Mouse (Mus musculus) hindbrain, embryonic 14.5 days (tissue): Measurements from ENCODE around the gene Klf13. TPM values are rescaled to one million over a fixed set of nuclear protein-coding genes. Genes with fewer than 3 reads are reported as not detected.

ENCODE experiments used
- ATAC-seq: fragments of 200-750 bp; cut with Nextera tagmentation; 2 replicates; pipeline ENCODE4 v1.8.0; 2017; ENCODE audit warnings: moderate number of reproducible peaks, mild to moderate bottlenecking, moderate TSS enrichment, moderate library complexity; ENCODE audit not compliant: low FRiP score
- DNase-seq: peaks from one replicate; pipeline ENCODE4 v3.0.0-alpha.2; 2015; ENCODE audit warnings: low spot score
- H3K27ac ChIP-seq: fragments of 300-500 bp; sonication (generic); 2 replicates; pipeline ENCODE4 v1.5.1; 2014; ENCODE audit warnings: mild to moderate bottlenecking, moderate library complexity
- H3K27me3 ChIP-seq: fragments of 300-500 bp; sonication (generic); 2 replicates; pipeline ENCODE4 v1.6.1; 2014; ENCODE audit warnings: mild to moderate bottlenecking, low read length, mixed read lengths; ENCODE audit not compliant: control insufficient read depth, insufficient read depth
- H3K36me3 ChIP-seq: fragments of 300-500 bp; sonication (generic); replicated peaks from 2 replicates; pipeline ENCODE4 v1.6.1; 2014; ENCODE audit not compliant: control insufficient read depth, insufficient read depth
- H3K4me1 ChIP-seq: fragments of 300-500 bp; sonication (generic); replicated peaks from 2 replicates; pipeline ENCODE4 v1.6.1; 2014; ENCODE audit warnings: antibody characterized with exemption, low read length, mixed read lengths; ENCODE audit not compliant: control insufficient read depth, insufficient read depth
- H3K4me2 ChIP-seq: fragments of 300-500 bp; sonication (generic); replicated peaks from 2 replicates; pipeline ENCODE4 v1.6.1; 2014; ENCODE audit warnings: mild to moderate bottlenecking, moderate library complexity
- H3K4me3 ChIP-seq: fragments of 300-500 bp; sonication (generic); replicated peaks from 2 replicates; pipeline ENCODE4 v1.5.1; 2014; ENCODE audit warnings: mild to moderate bottlenecking, low read length
- H3K9ac ChIP-seq: fragments of 300-500 bp; sonication (generic); 2 replicates; pipeline ENCODE4 v1.6.1; 2014
- H3K9me3 ChIP-seq: fragments of 300-500 bp; sonication (generic); 2 replicates; pipeline ENCODE4 v1.6.1; 2016; ENCODE audit warnings: low read length; ENCODE audit not compliant: control insufficient read depth
- WGBS: fragments of 180-500 bp; shearing (Covaris S2); extraction: QIAGEN DNeasy Blood & Tissue Kit; methylation state at CpG from one replicate; pipeline ENCODE4 v1.1.7; 2014; 5-methylcytosine and 5-hydroxymethylcytosine counted together
- polyA plus RNA-seq: library from polyadenylated mRNA; unstranded; fragments of >200 nt; fragmentation: Nextera tagmentation; extraction: Ambion mirVana; gene quantifications from 2 replicates; pipeline ENCODE4 v1.2.1, GENCODE M21; 2014

Gene Klf13
- polyA plus RNA-seq, 1 experiment from 2014 or later: 25.2 TPM

DNA sequence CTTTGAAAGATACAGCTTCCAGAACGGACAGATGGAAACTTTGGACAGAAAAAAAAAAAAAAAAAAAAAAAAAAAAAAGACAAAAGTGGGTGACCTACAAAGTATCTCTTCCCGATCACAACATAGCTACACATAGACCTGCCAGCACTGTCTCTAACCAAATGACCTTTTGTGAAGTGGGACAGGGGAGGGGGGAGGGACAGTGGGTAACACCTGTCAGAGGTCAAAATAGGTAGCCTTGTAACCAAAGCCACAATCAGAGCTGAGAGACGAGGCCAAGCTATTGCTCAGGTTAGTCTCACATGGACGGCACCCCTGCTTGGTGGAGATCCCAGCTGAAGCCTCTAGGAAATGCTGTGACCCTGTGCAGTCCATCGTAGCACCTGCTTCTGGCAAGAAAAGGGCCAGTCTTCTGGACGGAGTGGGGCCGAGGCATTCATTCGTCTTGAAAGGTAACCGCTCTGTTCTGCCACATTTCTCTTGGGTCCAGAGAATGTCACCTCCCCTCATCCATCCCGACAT, 51.1 kb downstream of the Klf13 start:
- WGBS: 89% methylated on average over 10 of the region's 10 CpGs
- ATAC-seq: no peak
- no peak overlapping the region for H3K4me3 ChIP-seq
- H3K27me3 ChIP-seq: no peaks in the 10 kb centered on the region
- H3K9ac ChIP-seq: no peak overlapping the region
- DNase-seq: no peak
- no peak overlapping the region for H3K27ac ChIP-seq
- no peak overlapping the region for H3K4me2 ChIP-seq
- no peaks in the 10 kb centered on the region; the same call in 1 of the 2 replicates for H3K4me1 ChIP-seq
- H3K9me3 ChIP-seq: no peaks in the 10 kb centered on the region
- peaks cover 26% of the 10 kb centered on the region for H3K36me3 ChIP-seq

DNA sequence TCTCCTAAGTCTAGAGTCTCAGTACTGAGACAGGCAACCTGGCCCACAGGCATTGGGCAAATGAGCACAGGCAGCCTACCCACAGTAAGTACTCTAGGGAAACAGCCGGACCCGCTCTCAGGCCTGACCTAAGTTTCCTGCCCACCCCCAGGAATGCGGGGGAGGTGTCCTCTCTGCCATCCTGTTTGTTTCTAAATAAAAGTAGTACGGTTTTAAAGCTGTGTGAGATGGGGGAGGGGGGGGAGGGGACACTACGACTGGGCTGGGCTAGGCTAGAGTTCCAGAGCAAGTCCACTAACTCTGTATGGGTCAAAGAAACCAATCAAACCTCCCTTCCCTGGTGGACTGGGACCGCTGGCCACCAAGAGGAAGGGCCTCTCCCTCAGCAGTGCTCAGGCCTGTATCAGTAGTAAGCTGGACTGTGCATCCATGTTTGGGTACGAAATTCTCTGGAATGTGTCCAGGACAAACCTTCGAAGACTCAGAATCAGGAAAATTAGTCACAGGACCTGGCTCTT, 51.6 kb downstream of the Klf13 start:
- Histone ChIP-seq H3K36me3 (peaks cover 26% of the 10 kb centered on the region), H3K4me2 (no peak overlapping the region), H3K9ac (no peak overlapping the region), H3K4me3 (no peak overlapping the region), H3K4me1 (no peaks in the 10 kb centered on the region; the same call in 1 of the 2 replicates), H3K27me3 (no peaks in the 10 kb centered on the region), H3K9me3 (no peaks in the 10 kb centered on the region), H3K27ac (no peak overlapping the region)
- 71% methylated on average over 8 of the region's 8 CpGs for whole genome bisulfite sequencing
- DNase-seq: no peak
- no peak for ATAC-seq

DNA sequence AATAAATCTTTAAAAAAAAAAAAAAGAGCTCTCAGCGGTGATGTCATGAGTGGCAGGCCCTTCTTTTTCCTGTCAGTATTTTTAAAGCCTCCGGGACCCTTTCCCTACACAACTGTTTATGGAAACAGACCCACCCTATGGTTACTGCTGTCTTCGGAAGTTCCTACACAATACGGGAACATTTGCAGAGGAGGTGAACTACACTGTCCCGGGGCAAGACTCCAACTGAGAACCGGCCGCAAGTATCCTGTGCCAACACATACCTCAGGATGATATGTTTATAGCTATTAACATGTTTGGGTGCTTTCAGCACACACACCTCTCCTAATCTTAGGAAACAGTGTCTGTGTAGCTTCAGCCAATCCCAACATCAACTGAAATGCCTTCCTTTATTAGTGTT, 53.7 kb downstream of the Klf13 start:
- 90% methylated on average over 7 of the region's 7 CpGs for whole genome bisulfite sequencing
- no peaks in the 10 kb centered on the region for H3K9me3 ChIP-seq
- H3K36me3 ChIP-seq: peaks cover 12% of the 10 kb centered on the region
- no peaks in the 10 kb centered on the region for H3K27me3 ChIP-seq
- H3K4me2 ChIP-seq: no peak overlapping the region
- no peak overlapping the region for H3K9ac ChIP-seq
- H3K4me3 ChIP-seq: no peak overlapping the region
- H3K4me1 ChIP-seq: no peaks in the 10 kb centered on the region; the same call in 1 of the 2 replicates
- ATAC-seq (no peak), DNase-seq (no peak)
- no peak overlapping the region for H3K27ac ChIP-seq

DNA sequence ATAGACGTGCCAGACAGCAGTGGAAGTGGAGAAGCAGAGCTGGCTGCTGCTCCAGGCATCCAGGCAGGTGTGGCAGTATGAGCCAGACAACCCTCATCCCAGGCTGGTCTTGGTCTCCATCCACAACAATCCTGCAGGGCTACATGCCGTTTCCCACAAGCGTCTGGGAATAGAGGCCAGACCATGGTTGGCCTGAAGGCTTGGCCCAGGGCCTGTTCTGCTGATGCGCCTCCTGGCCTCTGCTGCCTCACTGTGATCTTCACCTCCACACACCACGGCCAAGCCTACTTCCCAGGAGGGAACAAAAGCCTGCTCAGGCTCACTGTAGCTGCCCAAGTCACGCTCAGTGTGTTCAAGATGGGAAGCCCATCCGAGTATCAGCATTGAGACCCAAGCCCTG, 56.0 kb downstream of the Klf13 start:
- Histone ChIP-seq H3K4me3 (no peak overlapping the region), H3K27ac (no peak overlapping the region), H3K4me1 (no peaks in the 10 kb centered on the region), H3K4me2 (no peak overlapping the region), H3K36me3 (no peaks in the 10 kb centered on the region), H3K9me3 (no peaks in the 10 kb centered on the region), H3K9ac (no peak overlapping the region), H3K27me3 (no peaks in the 10 kb centered on the region)
- DNase-seq: no peak
- WGBS: 80% methylated on average over 7 of the region's 7 CpGs
- no peak for ATAC-seq

DNA sequence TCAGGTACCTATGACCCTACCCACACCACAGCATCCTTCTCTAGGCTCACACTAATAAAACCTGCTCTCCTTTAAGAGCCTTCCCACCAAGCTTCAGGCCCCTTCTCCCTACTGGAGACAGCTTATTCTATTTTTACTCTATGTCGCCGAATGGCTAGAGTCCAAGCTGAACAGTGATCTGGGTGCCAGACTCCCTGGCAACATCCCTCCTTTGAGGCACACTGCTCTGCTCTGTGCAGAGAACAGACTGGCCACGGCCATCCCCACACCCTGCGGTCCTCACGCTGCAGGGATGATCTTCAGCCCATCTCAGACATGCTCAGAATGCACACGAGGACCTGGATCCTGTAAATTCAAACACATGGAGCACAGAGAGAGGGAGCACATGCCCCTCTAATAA, 59.1 kb downstream of the Klf13 start:
- no peaks in the 10 kb centered on the region for H3K27me3 ChIP-seq
- DNase-seq (no peak), ATAC-seq (no peak)
- H3K27ac ChIP-seq: no peak overlapping the region
- no peaks in the 10 kb centered on the region for H3K36me3 ChIP-seq
- WGBS: 80% methylated on average over 6 of the region's 6 CpGs
- H3K4me1 ChIP-seq: no peaks in the 10 kb centered on the region
- H3K4me2 ChIP-seq: no peak overlapping the region
- H3K9ac ChIP-seq: no peak overlapping the region
- no peak overlapping the region for H3K4me3 ChIP-seq
- no peaks in the 10 kb centered on the region for H3K9me3 ChIP-seq

DNA sequence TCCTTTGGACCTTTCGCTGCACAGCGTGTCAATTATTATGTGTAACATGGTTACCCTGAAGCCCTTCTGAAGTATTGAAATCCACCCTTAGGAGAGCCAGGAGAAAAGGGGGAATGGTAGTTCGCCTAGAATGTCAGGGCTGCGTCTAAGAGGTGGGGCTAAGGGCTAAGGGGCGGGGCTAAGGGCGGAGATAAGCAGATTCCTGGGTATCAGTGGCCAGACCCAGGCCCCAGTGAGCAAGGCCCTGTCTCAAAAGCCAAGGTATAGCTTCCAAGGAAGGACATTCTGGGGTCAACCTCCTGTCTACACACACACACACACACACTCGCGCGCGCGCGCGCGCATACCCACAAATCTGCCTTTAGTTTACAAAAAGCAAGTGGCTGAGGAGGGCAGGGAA, 61.1 kb downstream of the Klf13 start:
- 31% methylated on average over 14 of the region's 14 CpGs for WGBS
- ATAC-seq: no peak
- H3K9me3 ChIP-seq: no peaks in the 10 kb centered on the region

DNA sequence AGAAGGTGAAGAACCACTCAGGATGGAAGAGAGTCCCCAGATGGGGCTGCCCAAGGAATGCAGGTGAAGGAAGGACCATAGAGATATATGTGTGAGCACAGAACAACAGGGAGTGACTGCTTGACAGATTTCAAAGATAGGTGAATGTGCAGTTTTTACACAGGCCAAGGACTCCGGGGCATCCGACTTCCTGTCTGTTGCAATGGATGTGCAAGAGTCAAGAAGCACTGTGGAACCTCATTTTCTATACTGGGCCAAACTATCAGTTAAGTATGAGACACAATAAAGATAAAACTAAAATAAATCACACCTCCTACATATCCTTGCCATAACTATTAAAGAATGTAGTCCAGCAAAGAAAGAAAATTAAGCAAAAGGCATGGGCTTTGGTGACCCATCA, 62.1 kb downstream of the Klf13 start:
- no peaks in the 10 kb centered on the region for H3K27me3 ChIP-seq

More for the DNA sequence above, 61.1 kb downstream of the Klf13 start:
- H3K27me3 ChIP-seq: no peaks in the 10 kb centered on the region
- H3K4me3 ChIP-seq: no peak overlapping the region
- no peak overlapping the region for H3K27ac ChIP-seq
- H3K4me2 ChIP-seq: no peak overlapping the region
- H3K9ac ChIP-seq: no peak overlapping the region
- no peaks in the 10 kb centered on the region for H3K4me1 ChIP-seq
- no peak for DNase-seq
- H3K36me3 ChIP-seq: no peaks in the 10 kb centered on the region

DNA sequence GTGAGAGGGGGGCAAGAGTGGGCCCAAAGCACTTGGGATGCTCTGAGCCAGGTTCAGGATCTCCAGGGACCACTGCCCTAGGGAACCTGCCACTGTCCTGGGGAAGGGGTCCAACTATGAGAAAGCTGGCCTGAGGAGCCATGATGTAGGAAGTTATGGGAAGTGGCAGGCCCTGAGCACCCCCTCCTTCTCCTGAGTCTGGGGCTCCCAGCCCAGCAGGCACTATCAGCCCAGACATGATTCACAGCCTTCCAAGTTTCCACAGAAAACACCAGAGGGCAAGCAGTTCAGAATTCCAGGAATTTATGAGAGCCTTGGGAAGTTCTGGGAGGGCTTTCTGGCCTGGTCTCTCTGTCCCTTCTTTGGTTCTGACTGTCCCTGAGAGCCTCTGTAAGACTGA, 63.0 kb downstream of the Klf13 start:
- no peak for ATAC-seq
- Histone ChIP-seq H3K27ac (no peak overlapping the region), H3K27me3 (no peaks in the 10 kb centered on the region), H3K4me1 (no peaks in the 10 kb centered on the region), H3K36me3 (no peaks in the 10 kb centered on the region), H3K9ac (no peak overlapping the region), H3K4me3 (no peak overlapping the region), H3K9me3 (no peaks in the 10 kb centered on the region), H3K4me2 (no peak overlapping the region)
- DNase-seq: no peak

More for the DNA sequence above, 62.1 kb downstream of the Klf13 start:
- DNase-seq: no peak
- no peak overlapping the region for H3K27ac ChIP-seq
- no peak overlapping the region for H3K9ac ChIP-seq
- H3K9me3 ChIP-seq: no peaks in the 10 kb centered on the region
- no peaks in the 10 kb centered on the region for H3K4me1 ChIP-seq
- H3K4me3 ChIP-seq: no peak overlapping the region
- WGBS: 94% methylated on average over 2 of the region's 2 CpGs
- no peak overlapping the region for H3K4me2 ChIP-seq
- no peak for ATAC-seq
- H3K36me3 ChIP-seq: no peaks in the 10 kb centered on the region

DNA sequence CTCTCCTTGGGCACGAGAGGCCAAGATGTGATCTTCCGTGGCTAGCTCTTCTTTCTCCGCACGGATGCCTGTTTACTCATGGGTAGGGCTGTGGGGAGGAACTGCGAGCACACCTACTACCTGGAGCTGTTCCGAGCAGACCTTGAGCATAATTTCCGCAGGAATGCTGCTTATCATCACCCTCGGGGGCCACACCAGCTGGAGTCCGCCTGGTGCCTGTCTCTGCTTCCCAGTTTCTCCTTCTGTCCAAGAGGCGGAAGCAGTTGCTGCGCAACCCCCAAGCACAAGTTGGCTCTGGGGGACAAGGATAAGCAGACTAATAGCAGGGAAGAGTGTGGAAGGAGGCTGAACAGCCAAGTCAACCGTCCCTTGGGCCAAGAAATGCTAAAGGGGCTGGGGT, 64.8 kb downstream of the Klf13 start:
- H3K9ac ChIP-seq: no peak overlapping the region
- no peak for DNase-seq
- WGBS: 72% methylated on average over 12 of the region's 12 CpGs
- no peaks in the 10 kb centered on the region for H3K27me3 ChIP-seq
- no peak overlapping the region for H3K4me3 ChIP-seq
- H3K4me2 ChIP-seq: no peak overlapping the region
- no peaks in the 10 kb centered on the region for H3K4me1 ChIP-seq
- H3K9me3 ChIP-seq: no peaks in the 10 kb centered on the region
- H3K27ac ChIP-seq: no peak overlapping the region
- ATAC-seq: no peak
- H3K36me3 ChIP-seq: no peaks in the 10 kb centered on the region

DNA sequence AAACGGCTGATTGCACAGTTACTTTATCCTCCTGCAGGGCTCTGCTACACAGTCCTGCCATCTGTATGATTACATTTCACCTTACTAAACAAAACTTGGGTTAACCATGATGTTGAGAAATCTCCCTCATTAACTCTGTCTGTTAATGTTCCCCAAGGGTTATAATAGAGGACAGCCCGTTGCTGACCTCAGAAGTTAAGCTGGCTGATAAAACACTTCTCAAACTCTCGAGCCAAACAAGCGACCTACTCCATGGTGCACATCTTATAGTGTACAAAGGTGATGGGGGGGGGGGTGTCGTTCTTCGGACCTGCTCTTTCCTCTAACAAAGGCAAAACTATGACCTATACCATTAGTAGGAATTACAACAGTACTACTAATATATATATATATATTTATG, 67.0 kb downstream of the Klf13 start:
- H3K27me3 ChIP-seq: no peaks in the 10 kb centered on the region
- ATAC-seq (no peak), DNase-seq (no peak)
- no peak overlapping the region for H3K4me3 ChIP-seq
- H3K9me3 ChIP-seq: no peaks in the 10 kb centered on the region
- no peak overlapping the region for H3K27ac ChIP-seq
- H3K4me2 ChIP-seq: no peak overlapping the region
- H3K36me3 ChIP-seq: no peaks in the 10 kb centered on the region
- 83% methylated on average over 6 of the region's 6 CpGs for WGBS
- H3K9ac ChIP-seq: no peak overlapping the region
- no peaks in the 10 kb centered on the region for H3K4me1 ChIP-seq
